Mouse (Mus musculus) bone marrow, adult 2 months (tissue): ENCODE measurements around the gene Syt5.
"Not testable (repeated sequence)": the region's sequence is repeated elsewhere in the genome, so short reads cannot be mapped to it uniquely, and the experiment has no call there.

Experiments used
- CTCF ChIP-seq: fragments of 200-500 bp; IDR thresholded peaks from 2 replicates; pipeline ENCODE4 v1.5.1; 2011; ENCODE audit warnings: low read length, control low read depth; ENCODE audit not compliant: control insufficient read depth, insufficient read depth
- POLR2A ChIP-seq: fragments of 200-500 bp; IDR thresholded peaks from 2 replicates; pipeline ENCODE4 v1.6.1; 2011; ENCODE audit warnings: low read depth, mild to moderate bottlenecking, control low read depth, low read length, borderline replicate concordance; ENCODE audit not compliant: control insufficient read depth

DNA sequence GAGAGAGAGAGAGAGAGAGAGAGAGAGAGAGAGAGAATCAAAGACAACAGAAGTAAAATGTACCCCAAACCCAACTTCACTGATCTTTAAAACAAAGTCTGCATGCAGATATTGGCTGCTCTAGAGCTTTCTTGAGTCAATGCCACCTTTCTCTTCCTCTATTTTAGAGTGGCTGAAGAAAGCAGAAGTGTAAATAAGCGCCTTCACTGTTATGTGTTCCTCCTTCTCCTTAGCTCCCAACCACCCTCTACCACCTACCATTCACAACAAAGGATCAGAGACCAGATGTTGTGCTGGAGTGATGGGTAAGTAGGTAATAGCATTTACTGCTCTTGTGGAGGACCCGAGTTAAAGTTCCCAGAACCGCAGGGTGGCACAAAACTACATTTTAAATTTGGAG lies 34.1 kb upstream of the Syt5 start:
- not testable (repeated sequence) for TF ChIP-seq CTCF, POLR2A
